Mouse (Mus musculus): ENCODE results near the gene Plac8.

The Plac8 gene

GRCm38 (mm10) chr5:100572069-100572468 lies at the start of gene Plac8:
Plac8 (minus strand) TSS chr5:100572245.
- DNase-seq, result no peak

DNA sequence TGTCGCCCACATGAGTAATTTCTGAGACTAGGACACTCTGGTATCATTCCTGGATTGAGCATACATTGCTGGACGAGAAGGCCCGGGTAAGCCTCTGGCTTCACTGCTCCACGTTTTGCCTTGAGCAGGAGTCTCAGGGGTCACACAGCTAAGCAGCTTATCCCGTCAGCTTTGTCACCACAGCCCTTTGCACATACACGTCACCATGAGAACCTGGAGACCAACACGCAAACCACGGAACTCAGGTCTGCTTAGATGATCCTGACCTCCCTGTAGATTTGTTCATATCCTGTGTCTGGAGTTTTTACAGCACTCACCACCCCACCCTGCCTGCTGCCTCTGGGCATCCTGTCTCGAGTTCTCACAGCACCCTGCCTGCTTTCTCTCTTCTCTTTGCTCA lies 48.9 kb upstream of the Plac8 start:
- no peak for DNase-seq

- no peak for DNase-seq
Measured at GRCm38 (mm10) chr5:100619586-100620275, 47.7 kb upstream of the Plac8 start.

- DNase-seq, result no peak
Measured at GRCm38 (mm10) chr5:100613896-100614768, 42.1 kb upstream of the Plac8 start.

DNA sequence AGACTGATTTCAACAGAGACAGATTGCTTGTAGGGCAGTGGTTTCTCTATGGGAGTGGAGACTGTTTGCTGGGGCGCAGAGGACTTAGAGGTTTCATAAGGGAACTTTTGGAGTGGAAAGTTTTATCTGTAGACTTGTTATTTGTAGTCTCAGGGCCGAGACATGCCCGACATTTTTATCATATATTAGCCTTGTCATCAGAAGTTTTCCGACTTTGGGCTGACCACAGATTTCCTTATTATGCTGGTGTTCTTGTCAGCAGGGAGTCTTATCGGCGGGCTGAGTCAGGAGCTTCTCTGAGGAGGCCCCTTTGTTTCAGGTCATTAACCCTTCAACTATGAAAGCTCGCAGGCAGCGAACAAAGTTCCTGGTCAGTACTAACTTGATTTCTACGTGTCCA lies 35.8 kb upstream of the Plac8 start:
- no peak for DNase-seq

- DNase-seq, result no peak
Measured at GRCm38 (mm10) chr5:100607090-100607762, 35.2 kb upstream of the Plac8 start.

- no peak for DNase-seq
Measured at GRCm38 (mm10) chr5:100605828-100606229, 33.8 kb upstream of the Plac8 start.

- no peak for DNase-seq
Measured at GRCm38 (mm10) chr5:100604061-100604460, 32.0 kb upstream of the Plac8 start.

DNA sequence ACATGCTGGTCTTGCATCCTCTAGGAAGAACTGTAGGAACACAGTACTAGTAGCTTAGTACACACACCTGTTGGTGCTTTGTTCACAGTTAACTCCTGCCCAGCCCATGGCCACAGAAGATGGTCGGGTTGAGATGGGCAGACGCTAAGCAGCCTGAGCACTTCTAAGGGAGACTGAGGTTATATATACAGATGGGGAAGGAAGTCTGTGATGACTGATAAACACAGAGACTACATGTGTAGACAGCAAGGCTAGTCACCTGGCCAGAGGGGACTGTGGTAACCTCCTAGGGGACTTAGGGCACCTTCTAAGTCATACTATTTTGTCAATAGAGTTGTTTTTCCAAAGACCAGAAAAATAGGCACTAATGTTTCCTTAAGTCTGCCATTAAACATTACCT lies 29.8 kb upstream of the Plac8 start:
- DNase-seq, result no peak

DNA sequence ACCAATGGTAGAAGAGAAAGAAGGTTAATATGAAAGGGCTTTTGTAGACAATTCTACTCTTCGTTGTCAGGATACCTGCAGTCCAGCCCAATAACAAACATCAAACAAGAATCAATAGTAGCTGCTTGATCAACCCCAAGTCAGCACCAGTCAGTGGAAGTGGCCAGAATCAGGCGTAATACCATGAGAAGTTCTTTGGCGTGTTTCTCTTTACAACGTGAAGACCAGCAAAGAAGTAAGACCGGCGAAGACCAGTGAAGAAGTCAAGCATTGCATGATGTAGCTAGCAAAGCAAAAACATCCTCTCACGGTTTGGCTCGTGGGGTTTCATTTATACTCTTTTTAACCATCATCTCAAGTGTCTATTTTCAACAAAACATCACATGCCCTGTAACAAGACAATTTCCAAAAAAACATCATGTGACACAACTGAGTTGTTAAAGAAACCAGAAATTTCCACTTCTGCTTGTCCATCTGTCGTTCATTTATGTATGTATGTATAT lies 27.0 kb upstream of the Plac8 start:
- DNase-seq, result no peak

GRCm38 (mm10) chr5:100597886-100598485 lies 25.9 kb upstream of the Plac8 start:
- no peak for DNase-seq

- no peak for DNase-seq
Measured at GRCm38 (mm10) chr5:100595999-100596398, 24.0 kb upstream of the Plac8 start.

GRCm38 (mm10) chr5:100594803-100595467 lies 22.9 kb upstream of the Plac8 start:
- no peak for DNase-seq

GRCm38 (mm10) chr5:100590505-100590904 lies 18.5 kb upstream of the Plac8 start:
- no peak for DNase-seq

DNA sequence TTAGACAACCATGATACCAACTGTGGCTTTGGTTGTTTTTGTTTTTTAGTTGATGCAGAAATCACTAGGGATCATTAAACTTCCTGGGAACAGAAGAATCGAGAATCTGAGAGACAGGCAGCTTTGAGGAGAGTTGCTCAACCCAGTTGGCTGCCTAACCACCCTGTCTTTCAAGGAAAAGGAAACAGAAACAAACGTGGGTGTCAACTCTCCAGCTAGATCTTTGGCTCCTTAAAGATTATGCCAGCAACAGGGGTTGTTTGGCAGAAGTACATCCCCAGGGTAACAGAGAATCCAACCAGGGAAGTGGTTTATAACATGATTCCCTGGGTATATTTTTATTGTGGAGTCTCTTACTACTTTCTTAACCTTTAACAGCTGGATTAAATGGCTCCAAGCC lies 15.6 kb upstream of the Plac8 start:
- no peak for DNase-seq

DNA sequence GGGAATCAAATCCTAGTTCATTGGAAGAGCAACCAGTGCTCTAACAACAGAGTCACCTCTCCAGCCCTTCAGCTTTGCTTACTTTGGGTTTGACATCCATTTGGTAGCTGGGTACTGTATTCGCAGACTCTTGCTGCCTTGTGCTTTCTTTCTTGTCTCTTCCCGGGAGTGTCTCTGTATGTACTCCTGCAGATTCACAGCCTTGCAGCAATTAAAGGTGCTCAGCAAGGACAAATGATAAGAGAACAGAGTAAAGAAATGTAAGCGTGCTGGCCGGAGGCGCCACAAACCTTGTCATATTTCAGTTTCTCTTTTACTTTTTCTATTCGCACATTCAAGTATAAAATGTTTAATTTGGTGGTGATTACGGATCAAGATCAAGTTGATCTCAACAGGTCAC lies 15.1 kb upstream of the Plac8 start:
- DNase-seq, result no peak

DNA sequence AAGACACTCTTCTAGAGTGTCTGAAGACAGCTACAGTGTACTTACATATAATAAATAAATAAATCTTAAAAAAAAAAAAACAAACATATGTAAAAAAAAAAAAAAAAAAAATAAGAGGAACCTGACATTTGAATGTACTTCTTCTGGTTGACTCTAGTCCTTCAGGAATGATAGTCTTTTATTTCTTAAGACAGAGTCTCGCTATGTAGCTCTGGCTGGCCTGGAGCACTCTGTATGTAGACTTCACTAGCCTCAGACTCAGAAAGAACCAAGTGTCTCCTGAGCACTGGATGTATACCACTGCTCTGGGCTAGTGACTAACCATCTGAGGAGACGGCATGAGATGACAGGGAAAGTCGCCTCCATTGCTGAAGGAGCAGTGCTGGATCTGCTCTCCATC lies 13.6 kb upstream of the Plac8 start:
- no peak for DNase-seq

DNA sequence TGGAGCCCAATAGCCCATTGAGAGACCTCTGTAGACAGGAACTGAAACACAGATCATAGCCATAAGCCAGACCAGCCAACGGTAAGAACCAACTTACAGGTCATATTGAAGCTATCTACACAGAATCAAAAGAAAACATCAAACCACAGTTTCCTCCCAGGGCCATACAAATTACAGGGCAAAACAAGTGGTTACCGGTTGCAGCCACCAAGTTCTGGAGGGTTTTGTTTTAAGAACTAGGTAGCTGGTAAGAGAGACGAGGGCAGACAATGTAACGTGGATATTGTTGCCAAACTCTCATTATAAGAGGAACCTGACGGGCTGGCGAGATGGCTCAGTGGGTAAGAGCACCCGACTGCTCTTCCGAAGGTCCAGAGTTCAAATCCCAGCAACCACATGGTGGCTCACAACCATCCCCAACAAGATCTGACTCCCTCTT lies 13.2 kb upstream of the Plac8 start:
- no peak for DNase-seq

GRCm38 (mm10) chr5:100583066-100583465 lies 11.0 kb upstream of the Plac8 start:
- no peak for DNase-seq

DNA sequence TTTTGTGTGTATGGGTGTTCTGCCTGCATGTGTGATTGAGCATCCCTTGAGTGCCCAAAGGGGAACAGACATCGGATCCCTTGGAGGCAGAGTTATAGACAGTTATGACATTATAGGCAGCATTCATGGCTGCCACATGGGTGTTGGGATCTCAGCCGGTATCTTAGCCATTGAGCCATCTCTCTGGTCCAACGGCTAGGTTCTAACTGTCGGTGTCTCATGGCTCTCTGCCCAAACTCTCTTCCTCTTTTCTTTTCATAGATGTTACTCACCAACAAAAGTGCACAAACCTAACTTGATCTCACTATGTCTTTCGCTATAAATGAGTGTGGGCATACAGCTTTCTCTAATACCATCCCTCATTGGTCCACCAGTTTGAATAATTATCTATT lies 10.4 kb upstream of the Plac8 start:
- DNase-seq, result no peak

GRCm38 (mm10) chr5:100581622-100582434 lies 9.8 kb upstream of the Plac8 start:
- DNase-seq, result no peak
